Mouse (Mus musculus) forebrain, postnatal 0 days (tissue): ENCODE data around the gene Taf15. TPM values are rescaled to one million over a fixed set of nuclear protein-coding genes. Genes with fewer than 3 reads are reported as not detected.
"Not testable (repeated sequence)": the region's sequence is repeated elsewhere in the genome, so short reads cannot be mapped to it uniquely, and the experiment has no call there.

Experiments used
- ATAC-seq: fragments of 200-750 bp; cut with Nextera tagmentation; 2 replicates; pipeline ENCODE4 v1.8.0; 2017; ENCODE audit warnings: mild to moderate bottlenecking, moderate library complexity
- DNase-seq: peaks from one replicate; pipeline ENCODE4 v3.0.0-alpha.2; 2015
- H3K27ac ChIP-seq: fragments of 300-500 bp; sonication (generic); 2 replicates; pipeline ENCODE4 v1.5.1; 2014; ENCODE audit warnings: low read depth, mild to moderate bottlenecking, antibody characterized with exemption, low read length, moderate library complexity, mixed read lengths
- H3K27me3 ChIP-seq: fragments of 300-500 bp; sonication (generic); 2 replicates; pipeline ENCODE4 v1.6.1; 2014; ENCODE audit warnings: mild to moderate bottlenecking, low read length, mixed read lengths; ENCODE audit not compliant: insufficient read depth
- H3K36me3 ChIP-seq: fragments of 300-500 bp; sonication (generic); 2 replicates; pipeline ENCODE4 v1.6.1; 2014; ENCODE audit warnings: mild to moderate bottlenecking, moderate library complexity; ENCODE audit not compliant: insufficient read depth
- H3K4me1 ChIP-seq: fragments of 300-500 bp; sonication (generic); 2 replicates; pipeline ENCODE4 v1.6.1; 2014; ENCODE audit warnings: antibody characterized with exemption; ENCODE audit not compliant: insufficient read depth
- H3K4me2 ChIP-seq: fragments of 300-500 bp; sonication (generic); 2 replicates; pipeline ENCODE4 v1.6.1; 2014; ENCODE audit warnings: low read depth, mild to moderate bottlenecking, moderate library complexity
- H3K4me3 ChIP-seq: fragments of 300-500 bp; sonication (generic); 2 replicates; pipeline ENCODE4 v1.5.1; 2014; ENCODE audit warnings: low read depth, low read length, mixed read lengths
- H3K9ac ChIP-seq: fragments of 300-500 bp; sonication (generic); 2 replicates; pipeline ENCODE4 v1.6.1; 2014; ENCODE audit warnings: mild to moderate bottlenecking
- H3K9me3 ChIP-seq: fragments of 300-500 bp; sonication (generic); 2 replicates; pipeline ENCODE4 v1.6.1; 2016; ENCODE audit warnings: low read length
- CTCF ChIP-seq: sonication (generic); IDR thresholded peaks from 2 replicates; pipeline ENCODE4 v1.5.1; 2016; ENCODE audit warnings: antibody characterized with exemption, control low read depth, low read depth
- WGBS: fragments of 180-500 bp; shearing (Covaris S2); extraction: QIAGEN DNeasy Blood & Tissue Kit; methylation state at CpG from one replicate; pipeline ENCODE4 v1.1.7; 2014; 5-methylcytosine and 5-hydroxymethylcytosine counted together
- polyA plus RNA-seq: library from polyadenylated mRNA; unstranded; fragments of >200 nt; fragmentation: Nextera tagmentation; extraction: Ambion mirVana; gene quantifications from 2 replicates; pipeline ENCODE4 v1.2.1, GENCODE M21; 2015
- total RNA-seq: library from RNA; depleted of rRNA; stranded (reverse); fragments of >200 nt; gene quantifications from 2 replicates; pipeline ENCODE4 v1.2.3, GENCODE M21; 2014

Taf15 gene
- total and polyA plus RNA-seq, 2 experiments from 2014 or later: 10.5 to 27.8 TPM

DNA sequence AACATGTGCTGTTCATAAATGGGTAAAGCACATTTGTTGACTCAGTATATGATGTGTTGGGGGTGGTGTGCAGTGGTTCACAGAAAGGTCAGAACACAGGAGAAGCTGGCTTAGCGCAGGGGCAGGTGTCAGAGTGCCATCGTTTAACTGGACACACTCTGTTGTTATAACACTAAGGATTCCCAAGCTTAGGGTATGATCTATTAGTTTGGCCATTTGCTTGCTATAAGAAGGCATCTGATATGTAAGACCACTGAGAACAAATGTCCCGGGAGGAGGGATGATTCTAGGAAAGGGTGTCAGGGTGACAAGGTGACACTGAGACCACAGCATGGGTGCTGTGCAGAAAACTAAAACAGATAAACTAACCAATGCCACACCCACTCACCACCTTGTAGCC lies 63.9 kb downstream of the Taf15 start:
- Histone ChIP-seq H3K27ac (no peak overlapping the region), H3K9ac (no peak overlapping the region), H3K36me3 (no peaks in the 10 kb centered on the region), H3K27me3 (no peaks in the 10 kb centered on the region), H3K9me3 (no peaks in the 10 kb centered on the region), H3K4me3 (no peak overlapping the region), H3K4me2 (no peak overlapping the region), H3K4me1 (0 out of 2 replicates have a peak, but pooled peaks cover 2% of the 10 kb centered on the region)
- no peak for DNase-seq
- no peak for ATAC-seq
- no peak for TF ChIP-seq CTCF
- 89% methylated on average over 3 of the region's 3 CpGs for WGBS

DNA sequence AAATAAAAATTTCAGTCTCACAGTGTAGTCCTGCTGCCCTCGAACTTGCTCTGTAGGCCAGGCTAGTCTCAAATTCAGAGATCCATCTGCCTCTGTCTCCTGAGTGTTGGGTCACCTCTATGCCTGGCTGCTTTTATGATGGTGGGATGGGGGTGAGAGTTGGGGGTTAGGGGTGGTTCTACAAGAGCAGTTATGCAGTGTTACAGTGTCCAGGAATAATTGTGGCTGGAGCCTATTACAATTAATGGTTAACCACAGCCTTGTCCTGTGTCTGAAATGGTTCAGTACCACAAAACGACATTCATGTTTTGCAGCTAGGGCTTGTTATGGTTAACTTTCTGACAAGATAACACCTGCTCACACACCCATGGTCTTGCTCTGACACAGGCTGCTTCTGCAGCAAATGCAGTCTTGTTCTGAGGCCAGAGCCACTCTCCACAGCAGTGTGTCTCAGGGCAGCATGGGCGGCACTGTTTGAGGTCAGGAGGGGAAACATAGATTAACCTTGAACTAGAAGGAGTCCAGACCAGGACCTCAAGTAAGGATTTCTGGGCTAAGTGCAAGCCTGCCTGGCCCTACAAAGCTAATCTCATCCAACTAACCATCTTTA lies 65.9 kb downstream of the Taf15 start:
- DNase-seq: no peak
- 86% methylated on average over 3 of the region's 3 CpGs for WGBS
- H3K27ac ChIP-seq: no peak overlapping the region
- no peak for TF ChIP-seq CTCF
- no peak overlapping the region for H3K4me2 ChIP-seq
- ATAC-seq: no peak
- no peaks in the 10 kb centered on the region for H3K36me3 ChIP-seq
- no peak overlapping the region for H3K4me3 ChIP-seq
- H3K9me3 ChIP-seq: no peaks in the 10 kb centered on the region
- 0 out of 2 replicates have a peak, but pooled peaks cover 2% of the 10 kb centered on the region for H3K4me1 ChIP-seq
- no peaks in the 10 kb centered on the region for H3K27me3 ChIP-seq
- no peak overlapping the region for H3K9ac ChIP-seq

DNA sequence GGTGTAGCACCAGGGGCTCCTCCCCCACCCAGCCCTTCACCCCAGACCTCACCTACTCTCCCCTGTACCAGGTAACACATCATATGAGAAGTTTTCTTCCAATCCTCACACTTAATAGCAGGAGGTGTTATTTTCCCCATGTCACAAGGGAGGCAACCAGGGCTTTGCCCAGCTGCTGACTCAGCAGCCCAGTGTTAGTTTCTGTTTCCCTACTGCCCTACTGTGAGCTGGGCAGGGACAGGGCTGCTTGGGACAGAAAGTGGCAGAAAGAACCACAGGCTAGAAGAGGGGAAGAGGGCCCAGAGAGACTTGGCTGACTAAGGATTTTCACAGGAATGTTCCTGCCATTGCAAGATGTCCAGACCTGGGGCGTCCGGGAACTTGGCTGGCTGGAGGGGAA lies 68.0 kb downstream of the Taf15 start:
- TF ChIP-seq CTCF: no peak

DNA sequence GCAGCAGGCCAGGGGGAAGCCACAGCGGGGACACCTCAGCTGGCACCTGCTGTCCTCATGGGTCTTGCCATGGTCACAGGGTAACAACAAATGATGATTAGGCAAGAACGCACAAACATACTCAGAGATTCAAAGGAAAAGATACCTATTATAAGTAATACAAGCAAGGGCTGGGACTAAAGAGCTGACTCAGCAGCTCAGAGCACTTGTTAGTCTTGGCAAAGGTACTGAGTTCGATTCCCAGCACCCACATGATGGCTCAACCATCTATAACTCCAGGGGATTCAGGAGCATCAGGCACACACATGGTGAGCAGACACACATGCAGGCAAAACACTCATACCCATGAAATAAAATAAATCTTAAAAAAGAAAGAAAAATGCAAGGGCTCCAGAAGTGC lies 68.5 kb downstream of the Taf15 start:
- Histone ChIP-seq H3K4me3 (no peak overlapping the region), H3K4me2 (no peak overlapping the region), H3K9ac (no peak overlapping the region), H3K27ac (no peak overlapping the region), H3K4me1 (no peaks in the 10 kb centered on the region), H3K36me3 (no peaks in the 10 kb centered on the region), H3K27me3 (no peaks in the 10 kb centered on the region), H3K9me3 (no peaks in the 10 kb centered on the region)
- no peak for TF ChIP-seq CTCF
- WGBS: 87% methylated on average over 3 of the region's 3 CpGs
- DNase-seq (no peak), ATAC-seq (no peak)

More for the DNA sequence above, 68.0 kb downstream of the Taf15 start:
- 89% methylated on average over 2 of the region's 2 CpGs for WGBS
- Histone ChIP-seq H3K4me3 (no peak overlapping the region), H3K36me3 (no peaks in the 10 kb centered on the region), H3K27ac (no peak overlapping the region), H3K4me1 (no peaks in the 10 kb centered on the region), H3K27me3 (no peaks in the 10 kb centered on the region), H3K9ac (no peak overlapping the region), H3K4me2 (no peak overlapping the region), H3K9me3 (no peaks in the 10 kb centered on the region)
- DNase-seq (no peak), ATAC-seq (no peak)

DNA sequence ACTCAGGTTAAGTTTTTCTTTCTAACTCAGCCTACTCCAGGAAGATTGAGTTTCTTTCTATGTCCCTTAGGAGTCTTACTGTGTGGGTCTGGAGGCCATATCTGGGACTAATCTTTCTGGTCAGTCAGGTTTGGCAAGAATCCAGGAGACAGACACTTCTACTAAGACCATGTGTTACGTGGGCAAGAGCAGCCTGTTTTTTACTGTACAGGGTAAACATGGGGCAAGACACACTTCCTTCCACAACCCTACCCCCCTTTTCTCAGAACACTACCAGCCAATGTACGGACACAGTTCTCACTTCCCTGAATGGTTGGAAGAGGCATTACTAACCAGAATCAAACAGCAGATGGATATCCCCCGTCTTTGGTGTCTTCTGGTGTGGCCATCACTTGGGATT lies 71.3 kb downstream of the Taf15 start:
- Histone ChIP-seq H3K9ac (no peak overlapping the region), H3K9me3 (no peaks in the 10 kb centered on the region), H3K27me3 (no peaks in the 10 kb centered on the region), H3K4me3 (no peak overlapping the region), H3K27ac (no peak overlapping the region), H3K4me1 (no peaks in the 10 kb centered on the region), H3K36me3 (no peaks in the 10 kb centered on the region), H3K4me2 (no peak overlapping the region)
- DNase-seq (no peak), ATAC-seq (no peak)
- no peak for TF ChIP-seq CTCF
- WGBS: 81% methylated on average over 3 of the region's 3 CpGs

DNA sequence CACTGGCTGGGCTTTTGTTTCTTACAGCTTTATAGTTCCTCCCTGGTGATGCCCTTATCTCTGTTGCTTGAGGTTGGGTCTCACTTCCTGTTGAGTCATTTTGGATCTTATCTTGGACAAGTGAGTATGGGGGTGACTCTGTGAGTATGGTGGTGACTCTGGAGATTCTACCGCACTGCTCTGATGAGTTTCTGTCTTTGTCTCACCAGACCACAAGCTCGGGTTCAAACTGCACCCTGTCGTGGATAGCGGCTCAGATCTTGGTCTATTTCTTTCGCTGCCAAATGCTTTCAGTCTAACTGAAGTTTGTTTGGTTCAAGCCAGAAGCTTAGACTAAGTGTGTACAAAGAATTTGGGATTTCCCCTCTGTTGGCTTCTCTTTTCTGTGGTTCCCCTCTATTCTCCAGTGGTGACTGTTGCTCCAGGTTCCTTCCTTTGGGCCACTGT lies 77.3 kb downstream of the Taf15 start:
- 87% methylated on average over 5 of the region's 5 CpGs for WGBS
- no peak for ATAC-seq
- H3K4me2 ChIP-seq: no peak overlapping the region

DNA sequence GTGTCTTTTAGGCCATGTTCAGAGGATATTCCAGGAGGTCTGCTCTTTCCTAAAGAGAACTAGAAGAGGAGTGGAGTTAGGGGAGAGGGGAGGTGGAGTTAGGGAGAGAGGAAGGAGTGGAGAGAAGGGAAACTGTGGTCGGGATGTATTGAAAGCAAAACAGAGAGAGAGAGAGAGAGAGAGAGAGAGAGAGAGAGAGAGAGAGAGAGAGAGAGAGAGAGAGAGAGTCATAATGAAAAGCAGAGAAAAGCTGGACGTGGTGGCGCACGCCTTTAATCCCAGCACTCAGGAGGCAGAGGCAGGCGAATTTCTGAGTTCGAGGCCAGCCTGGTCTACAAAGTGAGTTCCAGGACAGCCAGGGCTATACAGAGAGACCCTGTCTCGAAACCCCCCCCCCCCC lies 78.2 kb downstream of the Taf15 start:
- H3K4me3 ChIP-seq, H3K4me1 ChIP-seq, ATAC-seq, H3K9me3 ChIP-seq, DNase-seq, H3K9ac ChIP-seq, H3K4me2 ChIP-seq, H3K36me3 ChIP-seq, H3K27ac ChIP-seq, H3K27me3 ChIP-seq: not testable (repeated sequence)
- WGBS: 90% methylated on average over 6 of the region's 7 CpGs

More for the DNA sequence above, 77.3 kb downstream of the Taf15 start:
- H3K36me3 ChIP-seq: no peaks in the 10 kb centered on the region
- H3K4me3 ChIP-seq: no peak overlapping the region
- no peak overlapping the region for H3K9ac ChIP-seq
- no peaks in the 10 kb centered on the region for H3K4me1 ChIP-seq
- DNase-seq: no peak
- no peak overlapping the region for H3K27ac ChIP-seq
- no peaks in the 10 kb centered on the region for H3K9me3 ChIP-seq
- no peak for TF ChIP-seq CTCF
- H3K27me3 ChIP-seq: no peaks in the 10 kb centered on the region
